Mouse (Mus musculus) limb, embryonic 12.5 days (tissue): ENCODE measurements at regions not wholly inside any gene's neighbourhood (a gene's known extent, or its start where the extent isn't known, plus 50 kb on each side); places are given as distances from the start of the nearest gene placed in this dataset.

Source experiments
- ATAC-seq: fragments of 200-750 bp; cut with Nextera tagmentation; 2 replicates; pipeline ENCODE4 v1.8.0; 2017; ENCODE audit warnings: low read depth, moderate TSS enrichment; ENCODE audit not compliant: insufficient number of reproducible peaks, insufficient read depth, low FRiP score, low TSS enrichment
- H3K27ac ChIP-seq: fragments of 300-500 bp; sonication (generic); 2 replicates; pipeline ENCODE4 v1.5.1; 2016; ENCODE audit warnings: mild to moderate bottlenecking, moderate library complexity
- H3K27me3 ChIP-seq: fragments of 300-500 bp; sonication (generic); 2 replicates; pipeline ENCODE4 v1.6.1; 2016; ENCODE audit warnings: mild to moderate bottlenecking, moderate library complexity
- H3K36me3 ChIP-seq: fragments of 300-500 bp; sonication (generic); 2 replicates; pipeline ENCODE4 v1.6.1; 2016; ENCODE audit warnings: mild to moderate bottlenecking, moderate library complexity
- H3K4me1 ChIP-seq: fragments of 300-500 bp; sonication (generic); replicated peaks from 2 replicates; pipeline ENCODE4 v1.6.1; 2016
- H3K4me2 ChIP-seq: fragments of 300-500 bp; sonication (generic); 2 replicates; pipeline ENCODE4 v1.6.1; 2016; ENCODE audit warnings: mild to moderate bottlenecking, moderate library complexity
- H3K4me3 ChIP-seq: fragments of 300-500 bp; sonication (generic); replicated peaks from 2 replicates; pipeline ENCODE4 v1.5.1; 2016; ENCODE audit warnings: mild to moderate bottlenecking
- H3K9ac ChIP-seq: fragments of 300-500 bp; sonication (generic); replicated peaks from 2 replicates; pipeline ENCODE4 v1.6.1; 2016; ENCODE audit warnings: mild to moderate bottlenecking, moderate library complexity
- H3K9me3 ChIP-seq: fragments of 300-500 bp; sonication (generic); 2 replicates; pipeline ENCODE4 v1.6.1; 2016; ENCODE audit warnings: mild to moderate bottlenecking, moderate library complexity
- WGBS: fragments of 180-500 bp; shearing (Covaris S2); methylation state at CpG from one replicate; pipeline ENCODE4 v1.1.7; 2016; 5-methylcytosine and 5-hydroxymethylcytosine counted together

GRCm38 (mm10) chr1:186229856-186230255 is 112.7 kb upstream of the Lyplal1 start:
- Histone ChIP-seq H3K9me3 (no peaks in the 10 kb centered on the region), H3K9ac (no peak overlapping the region), H3K27ac (no peak overlapping the region), H3K4me1 (0 out of 2 replicates have a peak, but pooled peaks cover 7% of the 10 kb centered on the region), H3K27me3 (no peaks in the 10 kb centered on the region), H3K4me3 (no peak overlapping the region), H3K36me3 (no peaks in the 10 kb centered on the region), H3K4me2 (no peak overlapping the region)
- no peak for ATAC-seq
- WGBS = 70% methylated on average over 6 of the region's 6 CpGs

DNA sequence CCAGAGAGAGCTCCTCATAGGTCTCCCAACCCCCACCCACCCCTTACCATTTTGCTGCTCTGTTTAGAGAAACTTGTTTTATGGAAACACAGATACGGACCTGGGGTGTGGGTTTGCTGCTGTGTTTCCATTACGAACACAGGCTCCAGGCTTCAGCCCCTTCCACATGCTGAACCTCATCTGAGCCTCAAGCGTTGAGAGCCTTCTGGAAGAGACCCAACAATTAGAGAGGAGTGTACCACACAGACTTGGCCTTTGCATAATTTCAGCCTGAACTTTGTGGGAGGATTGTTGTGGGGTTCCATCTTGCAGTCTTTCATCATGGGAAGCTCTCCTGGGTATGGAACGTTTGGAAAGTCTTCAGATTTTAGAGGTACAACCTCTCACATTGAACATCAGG is 111.3 kb upstream of the Lyplal1 start:
- Histone ChIP-seq H3K9ac (no peak overlapping the region), H3K36me3 (no peaks in the 10 kb centered on the region), H3K4me2 (no peak overlapping the region), H3K4me3 (no peak overlapping the region), H3K4me1 (peaks cover 10% of the 10 kb centered on the region; the same call in 1 of the 2 replicates), H3K27ac (no peak overlapping the region), H3K9me3 (no peaks in the 10 kb centered on the region), H3K27me3 (no peaks in the 10 kb centered on the region)
- no peak for ATAC-seq
- 87% methylated on average over 4 of the region's 4 CpGs for WGBS

DNA sequence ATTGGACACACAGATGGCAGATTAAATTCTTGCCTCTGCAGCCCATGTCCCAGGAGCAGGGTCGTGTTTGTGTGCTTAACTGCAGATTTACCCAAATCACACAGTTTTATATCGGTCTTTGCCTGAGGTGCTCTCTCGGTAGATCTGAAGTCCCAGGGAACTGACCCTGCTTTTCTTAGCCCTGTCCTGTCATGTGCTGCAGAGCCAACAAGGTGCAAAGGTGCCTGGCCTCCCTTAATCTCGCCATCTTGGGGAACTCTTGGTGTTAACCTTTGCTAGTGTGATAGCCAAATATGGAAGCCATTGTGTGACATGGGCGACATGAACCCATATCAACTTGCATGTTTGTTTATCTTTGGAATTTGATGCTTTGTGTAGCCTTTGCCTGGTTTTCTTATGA is 107.1 kb upstream of the Lyplal1 start:
- no peak overlapping the region for H3K4me2 ChIP-seq
- WGBS = 60% methylated on average over 5 of the region's 5 CpGs
- no peak for ATAC-seq
- no peak overlapping the region for H3K4me3 ChIP-seq
- no peaks in the 10 kb centered on the region for H3K27me3 ChIP-seq
- H3K4me1 ChIP-seq = peaks cover 6% of the 10 kb centered on the region; the same call in 1 of the 2 replicates
- H3K9ac ChIP-seq = no peak overlapping the region
- H3K27ac ChIP-seq = peak overlapping the region; percentile 74; the same call in 1 of the 2 replicates
- no peaks in the 10 kb centered on the region for H3K9me3 ChIP-seq
- no peaks in the 10 kb centered on the region for H3K36me3 ChIP-seq

DNA sequence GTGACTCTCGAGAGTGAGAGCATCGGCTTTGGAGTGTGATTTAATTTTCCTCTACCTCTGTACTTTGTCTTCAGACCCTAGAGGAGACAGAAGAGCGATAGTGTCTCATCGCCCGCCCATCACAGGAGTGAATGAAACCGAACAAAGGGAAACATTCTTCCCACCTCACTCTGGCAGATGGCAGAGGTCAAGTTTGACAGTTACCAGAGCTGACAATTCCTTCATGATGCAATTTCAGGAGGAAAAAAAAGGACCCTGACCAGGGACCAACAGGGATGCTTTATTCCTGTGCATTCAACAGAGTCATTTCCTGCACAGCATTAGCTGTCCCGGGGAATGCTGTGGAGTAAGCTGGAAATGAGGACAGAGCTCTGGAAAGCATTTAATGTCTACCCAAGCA is 106.3 kb upstream of the Lyplal1 start:
- Histone ChIP-seq H3K9ac (no peak overlapping the region), H3K4me2 (no peak overlapping the region), H3K4me1 (peaks cover 6% of the 10 kb centered on the region; the same call in 1 of the 2 replicates), H3K36me3 (no peaks in the 10 kb centered on the region), H3K9me3 (no peaks in the 10 kb centered on the region), H3K27me3 (no peaks in the 10 kb centered on the region), H3K27ac (peak overlapping the region; percentile 74; the same call in 1 of the 2 replicates), H3K4me3 (no peak overlapping the region)
- ATAC-seq = peak; percentile 52; the same call in 1 of the 2 replicates
- 40% methylated on average over 7 of the region's 7 CpGs for WGBS

- no peak overlapping the region for H3K4me3 ChIP-seq
- no peak overlapping the region for H3K4me2 ChIP-seq
- H3K27ac ChIP-seq = no peak overlapping the region
- H3K9ac ChIP-seq = no peak overlapping the region
- H3K36me3 ChIP-seq = no peaks in the 10 kb centered on the region
- 0 out of 2 replicates have a peak, but pooled peaks cover 4% of the 10 kb centered on the region for H3K9me3 ChIP-seq
- peaks cover 6% of the 10 kb centered on the region; the same call in 1 of the 2 replicates for H3K4me1 ChIP-seq
- no peak for ATAC-seq
- no peaks in the 10 kb centered on the region for H3K27me3 ChIP-seq
- 81% methylated on average over 4 of the region's 4 CpGs for WGBS
Measured at GRCm38 (mm10) chr1:186218995-186219394, 101.9 kb upstream of the Lyplal1 start.

GRCm38 (mm10) chr1:186217198-186217597 is 100.1 kb upstream of the Lyplal1 start:
- H3K4me2 ChIP-seq = no peak overlapping the region
- H3K27me3 ChIP-seq = no peaks in the 10 kb centered on the region
- 13% methylated on average over 3 of the region's 3 CpGs for WGBS
- no peaks in the 10 kb centered on the region for H3K4me1 ChIP-seq
- no peak overlapping the region for H3K9ac ChIP-seq
- H3K4me3 ChIP-seq = no peak overlapping the region
- H3K36me3 ChIP-seq = no peaks in the 10 kb centered on the region
- no peak for ATAC-seq
- H3K27ac ChIP-seq = no peak overlapping the region
- peaks cover 10% of the 10 kb centered on the region for H3K9me3 ChIP-seq

- H3K9ac ChIP-seq = no peak overlapping the region
- 89% methylated on average over 1 of the region's 1 CpGs for WGBS
- H3K9me3 ChIP-seq = no peaks in the 10 kb centered on the region
- H3K4me2 ChIP-seq = no peak overlapping the region
- no peak for ATAC-seq
- no peak overlapping the region for H3K4me3 ChIP-seq
- H3K27ac ChIP-seq = no peak overlapping the region
- H3K27me3 ChIP-seq = no peaks in the 10 kb centered on the region
- H3K4me1 ChIP-seq = no peaks in the 10 kb centered on the region
- H3K36me3 ChIP-seq = no peaks in the 10 kb centered on the region
Measured at GRCm38 (mm10) chr1:186204151-186204550, 87.0 kb upstream of the Lyplal1 start.

- Histone ChIP-seq H3K27ac (no peak overlapping the region), H3K4me3 (no peak overlapping the region), H3K4me2 (no peak overlapping the region), H3K36me3 (no peaks in the 10 kb centered on the region), H3K9ac (no peak overlapping the region), H3K9me3 (no peaks in the 10 kb centered on the region), H3K27me3 (no peaks in the 10 kb centered on the region), H3K4me1 (no peaks in the 10 kb centered on the region)
- ATAC-seq = no peak
Measured at GRCm38 (mm10) chr1:186202536-186202935, 85.4 kb upstream of the Lyplal1 start.

GRCm38 (mm10) chr1:186198391-186198790 is 81.3 kb upstream of the Lyplal1 start:
- H3K4me1 ChIP-seq = no peaks in the 10 kb centered on the region
- WGBS = 86% methylated on average over 1 of the region's 1 CpGs
- H3K27ac ChIP-seq = no peak overlapping the region
- H3K4me2 ChIP-seq = no peak overlapping the region
- no peaks in the 10 kb centered on the region for H3K9me3 ChIP-seq
- no peaks in the 10 kb centered on the region for H3K27me3 ChIP-seq
- no peaks in the 10 kb centered on the region for H3K36me3 ChIP-seq
- H3K4me3 ChIP-seq = no peak overlapping the region
- ATAC-seq = no peak
- H3K9ac ChIP-seq = no peak overlapping the region

DNA sequence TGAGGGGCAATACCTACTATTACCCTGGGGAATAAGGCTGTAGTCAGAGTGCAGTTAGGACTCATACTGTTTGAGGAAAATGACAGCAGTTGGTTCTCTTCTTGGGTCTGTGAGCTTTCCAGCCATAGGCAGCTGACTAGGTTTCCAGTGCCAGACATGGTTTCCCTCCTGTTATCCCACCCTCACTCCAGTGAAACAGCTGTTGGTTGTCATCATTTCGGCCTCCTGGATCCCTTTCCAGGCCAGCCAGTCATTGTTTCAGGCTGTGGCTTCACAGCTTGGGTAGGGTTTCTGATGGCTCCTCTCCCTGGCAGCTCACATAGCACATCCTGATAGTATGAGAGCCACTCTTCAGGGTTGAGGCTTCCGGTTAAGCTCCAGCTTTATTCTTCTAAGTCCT is 79.9 kb upstream of the Lyplal1 start:
- ATAC-seq = no peak
- H3K4me1 ChIP-seq = no peaks in the 10 kb centered on the region
- WGBS = 78% methylated on average over 2 of the region's 2 CpGs
- H3K27ac ChIP-seq = no peak overlapping the region
- no peak overlapping the region for H3K4me2 ChIP-seq
- no peaks in the 10 kb centered on the region for H3K9me3 ChIP-seq
- no peak overlapping the region for H3K9ac ChIP-seq
- H3K36me3 ChIP-seq = no peaks in the 10 kb centered on the region
- no peaks in the 10 kb centered on the region for H3K27me3 ChIP-seq
- H3K4me3 ChIP-seq = no peak overlapping the region

DNA sequence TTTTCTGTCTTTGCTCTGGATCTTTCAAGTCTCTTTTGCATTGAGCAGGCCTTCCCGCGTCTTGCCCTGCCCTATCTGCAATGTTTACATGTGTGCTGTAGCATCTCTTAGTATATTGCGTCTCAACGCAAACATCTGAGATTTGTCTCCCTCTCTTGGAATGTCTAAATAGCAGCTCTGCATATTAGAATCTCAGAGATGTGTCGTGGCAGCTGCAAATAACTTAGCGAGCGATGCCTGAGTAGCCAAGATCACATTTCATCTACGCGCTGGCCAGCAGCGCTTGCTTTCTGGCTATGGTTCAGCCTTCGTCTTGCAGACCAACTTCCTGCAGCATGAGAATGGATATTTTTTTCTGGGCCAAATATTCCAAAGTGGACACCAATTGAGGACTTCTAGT is 72.3 kb upstream of the Lyplal1 start:
- Histone ChIP-seq H3K9ac (no peak overlapping the region), H3K4me3 (no peak overlapping the region), H3K4me1 (peaks cover 19% of the 10 kb centered on the region), H3K9me3 (no peaks in the 10 kb centered on the region), H3K27ac (0 out of 2 replicates have a peak overlapping the region, but pooled peaks have one; percentile 50), H3K27me3 (no peaks in the 10 kb centered on the region), H3K4me2 (no peak overlapping the region), H3K36me3 (no peaks in the 10 kb centered on the region)
- WGBS = 57% methylated on average over 11 of the region's 11 CpGs
- no peak for ATAC-seq

DNA sequence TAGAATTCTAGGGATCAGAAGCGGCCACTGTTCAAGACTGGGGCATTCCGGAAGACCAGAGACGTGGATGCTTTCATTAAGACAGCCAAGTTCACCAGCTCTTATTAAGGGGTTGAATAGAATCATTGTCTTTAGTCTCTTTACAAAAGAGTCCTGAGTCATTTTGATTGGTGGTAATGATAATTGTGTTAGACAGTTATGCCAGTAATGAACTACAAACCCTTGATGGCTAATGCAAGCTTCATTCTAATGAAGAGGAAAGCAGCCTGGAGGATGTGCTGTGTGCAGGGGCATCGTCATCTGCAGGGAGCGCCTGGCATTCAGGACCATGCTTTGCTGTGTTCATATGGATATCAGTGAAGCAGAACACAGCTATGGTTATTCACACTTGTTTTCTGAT is 70.3 kb upstream of the Lyplal1 start:
- Histone ChIP-seq H3K27ac (no peak overlapping the region), H3K4me2 (no peak overlapping the region), H3K27me3 (no peaks in the 10 kb centered on the region), H3K4me3 (no peak overlapping the region), H3K36me3 (no peaks in the 10 kb centered on the region), H3K9me3 (no peaks in the 10 kb centered on the region), H3K9ac (no peak overlapping the region), H3K4me1 (peaks cover 35% of the 10 kb centered on the region)
- WGBS = 85% methylated on average over 5 of the region's 5 CpGs
- ATAC-seq = no peak
